Mouse (Mus musculus) G1E (cell line): Measurements from ENCODE around the gene Armc8.

Experiments
- CTCF ChIP-seq: IDR thresholded peaks from 2 replicates; pipeline ENCODE4 v1.5.1; 2012; ENCODE audit warnings: low read depth, low read length, inconsistent platforms, mixed read lengths
- GATA1 ChIP-seq: IDR thresholded peaks from 2 replicates; pipeline ENCODE4 v1.6.1; 2012; ENCODE audit warnings: borderline replicate concordance, low read length, inconsistent platforms, mixed read lengths
- GATA2 ChIP-seq: IDR thresholded peaks from 2 replicates; pipeline ENCODE4 v1.6.1; 2012; ENCODE audit warnings: low read depth, low read length, inconsistent platforms, borderline replicate concordance
- POLR2AphosphoS5 ChIP-seq: IDR thresholded peaks from 2 replicates; pipeline ENCODE4 v1.6.1; 2012; ENCODE audit warnings: low read depth, low read length, inconsistent platforms; ENCODE audit not compliant: insufficient replicate concordance
- TAL1 ChIP-seq: conservative IDR thresholded peaks from 2 replicates; pipeline ENCODE4 v1.6.1; 2012; ENCODE audit warnings: low read depth, low read length, inconsistent platforms, mixed read lengths

GRCm38 (mm10) chr9:99431346-99431745, 137.4 kb downstream of the Armc8 start:
- no peak for TF ChIP-seq CTCF
- no peak for TF ChIP-seq TAL1
- no peak for TF ChIP-seq GATA1
- TF ChIP-seq GATA2: no peak
- TF ChIP-seq POLR2AphosphoS5: no peak
